Comparison of ENCODE assay signal across 8 mouse cellular contexts in genomic region chr19:36129213-36129612, GRCm38 (mm10). TPM values are rescaled to one million over a fixed set of nuclear protein-coding genes. Genes with fewer than 3 reads are reported as not detected.
DNase-seq lines count a peak whose midpoint lies in the region; ATAC-seq lines count a peak whose summit lies in the region.
"Had no signal": no experiment of that assay in that cellular context is flagged by ENCODE, and none has a peak within 500 bp of the region (broad histone marks: within the 10 kb centered on the region; RNA-seq: fewer than 3 reads in every experiment).

No protein-coding gene starts in this region.

- H3K27me3 ChIP-seq in heart, embryonic 15.5 days, result no peaks in the 10 kb centered on the region
- no peaks in the 10 kb centered on the region for H3K27me3 ChIP-seq in liver, embryonic 13.5 days
- no peaks in the 10 kb centered on the region for H3K27me3 ChIP-seq in midbrain, embryonic 11.5 days (ENCODE audit: control insufficient read depth, insufficient read depth, low read length)
- H3K27me3 ChIP-seq: neural tube, embryonic 13.5 days had no signal

- H3K9ac ChIP-seq in heart, embryonic 15.5 days, result peak overlapping the region; percentile 49
- no peak overlapping the region for H3K9ac ChIP-seq in liver, embryonic 13.5 days
- no peak overlapping the region for H3K9ac ChIP-seq in midbrain, embryonic 11.5 days (ENCODE audit: low read length)
- H3K9ac ChIP-seq: neural tube, embryonic 13.5 days had no signal

- peak overlapping the region; percentile 68 for H3K4me2 ChIP-seq in heart, embryonic 15.5 days
- peak overlapping the region; percentile 34 for H3K4me2 ChIP-seq in liver, embryonic 13.5 days
- no peak overlapping the region for H3K4me2 ChIP-seq in midbrain, embryonic 11.5 days
- H3K4me2 ChIP-seq: neural tube, embryonic 13.5 days had no signal

- peak; percentile 3 to 15 for DNase-seq in urinary bladder, postnatal 36 days (ENCODE audit: low spot score in 2 of 2)
- DNase-seq in urinary bladder, postnatal 4 days (ENCODE audit: low spot score in 2 of 2), result no peak
- no peak for DNase-seq in liver, embryonic 13.5 days
- DNase-seq in midbrain, embryonic 11.5 days (ENCODE audit: low spot score, missing footprints), result no peak
- DNase-seq in layer of hippocampus, adult 11-12 months (ENCODE audit: low spot score), result no peak
- no peak for DNase-seq in layer of hippocampus, postnatal 36 days

- ATAC-seq in heart, embryonic 15.5 days (replicated peaks; ENCODE audit: insufficient number of reproducible peaks, insufficient read depth, low FRiP score, low read depth), result peak; percentile 33; the same call in 1 of the 2 replicates
- ATAC-seq in liver, embryonic 13.5 days (ENCODE audit: low read depth), result no peak
- ATAC-seq in midbrain, embryonic 11.5 days (ENCODE audit: low FRiP score), result no peak

- peak overlapping the region; percentile 94 for H3K27ac ChIP-seq in heart, embryonic 15.5 days
- H3K27ac ChIP-seq in liver, embryonic 13.5 days, result peak overlapping the region; percentile 41
- no peak overlapping the region for H3K27ac ChIP-seq in midbrain, embryonic 11.5 days (ENCODE audit: low read depth, low read length)
- H3K27ac ChIP-seq: neural tube, embryonic 13.5 days had no signal

- H3K9me3 ChIP-seq in heart, embryonic 15.5 days (replicated peaks), result no peaks in the 10 kb centered on the region
- H3K9me3 ChIP-seq in liver, embryonic 13.5 days (replicated peaks), result no peaks in the 10 kb centered on the region
- H3K9me3 ChIP-seq in midbrain, embryonic 11.5 days (ENCODE audit: control insufficient read depth, low read length), result no peaks in the 10 kb centered on the region
- H3K9me3 ChIP-seq: neural tube, embryonic 13.5 days had no signal

- WGBS in heart, embryonic 15.5 days, result 9% methylated on average over 9 of the region's 9 CpGs
- 12% methylated on average over 9 of the region's 9 CpGs for WGBS in liver, embryonic 13.5 days (ENCODE audit: insufficient replicate concordance)
- WGBS in midbrain, embryonic 11.5 days, result 67% methylated on average over 9 of the region's 9 CpGs

- no peaks in the 10 kb centered on the region for H3K36me3 ChIP-seq in heart, embryonic 15.5 days
- H3K36me3 ChIP-seq in liver, embryonic 13.5 days, result no peaks in the 10 kb centered on the region
- no peaks in the 10 kb centered on the region for H3K36me3 ChIP-seq in midbrain, embryonic 11.5 days (ENCODE audit: control insufficient read depth, insufficient read depth, low read length)
- H3K36me3 ChIP-seq: neural tube, embryonic 13.5 days had no signal

- peak overlapping the region; percentile 34 for H3K4me3 ChIP-seq in heart, embryonic 15.5 days
- no peak overlapping the region for H3K4me3 ChIP-seq in liver, embryonic 13.5 days (replicated peaks)
- H3K4me3 ChIP-seq in midbrain, embryonic 11.5 days (ENCODE audit: low read depth, low read length), result no peak overlapping the region
- H3K4me3 ChIP-seq: neural tube, embryonic 13.5 days had no signal

- peaks cover 26% of the 10 kb centered on the region for H3K4me1 ChIP-seq in heart, embryonic 15.5 days (replicated peaks)
- peaks cover 7% of the 10 kb centered on the region; the same call in 1 of the 2 replicates for H3K4me1 ChIP-seq in liver, embryonic 13.5 days (replicated peaks)
- no peaks in the 10 kb centered on the region for H3K4me1 ChIP-seq in midbrain, embryonic 11.5 days (ENCODE audit: control insufficient read depth, insufficient read depth, low read length)
- H3K4me1 ChIP-seq: neural tube, embryonic 13.5 days had no signal

RNA-seq across cellular contexts. Expression of gene Ankrd1, which starts 9.3 kb away (rescaled TPM):
- polyA plus RNA-seq in heart, embryonic 15.5 days (2015; fragmentation: Nextera tagmentation; extraction: Ambion mirVana), result 354 and 528 TPM in 2 replicates
- 0.37 and 0.95 TPM in 2 replicates for polyA plus RNA-seq in liver, embryonic 13.5 days (2015; fragmentation: Nextera tagmentation; extraction: Ambion mirVana)
- polyA plus RNA-seq in midbrain, embryonic 11.5 days (2014; fragmentation: Nextera tagmentation; extraction: Ambion mirVana), result not detected in 2 replicates
- total RNA-seq in layer of hippocampus, postnatal 36 days (2021), result not detected

RNA-seq across cellular contexts. Expression of gene Rpp30, which starts 45.7 kb away (rescaled TPM):
- polyA plus RNA-seq in heart, embryonic 15.5 days (2015; fragmentation: Nextera tagmentation; extraction: Ambion mirVana), result 44.2 and 45.3 TPM in 2 replicates
- 63.4 and 71.9 TPM in 2 replicates for polyA plus RNA-seq in liver, embryonic 13.5 days (2015; fragmentation: Nextera tagmentation; extraction: Ambion mirVana)
- polyA plus RNA-seq in midbrain, embryonic 11.5 days (2014; fragmentation: Nextera tagmentation; extraction: Ambion mirVana), result 112 and 123 TPM in 2 replicates
- total RNA-seq in layer of hippocampus, postnatal 36 days (2021), result 10 to 100 TPM; 15.9 to 20.1 TPM

Comparison
In these comparisons a context has a peak if more than half of its experiments do, and no peak if none do; other contexts are left out.
1. DNase-seq: peak in urinary bladder, postnatal 36 days (2 of 2); none in urinary bladder, postnatal 4 days (0 of 2), liver, embryonic 13.5 days (single experiment), midbrain, embryonic 11.5 days (single experiment), layer of hippocampus, adult 11-12 months (single experiment) and layer of hippocampus, postnatal 36 days (0 of 2).
2. RNA of gene Ankrd1, which starts 9.3 kb away (polyA plus RNA-seq): 354 to 528 TPM in heart, embryonic 15.5 days; 0.37 to 0.95 TPM in liver, embryonic 13.5 days and not detected in midbrain, embryonic 11.5 days; every median in the first group is over 100 times any median in the second.